Mouse (Mus musculus) C2C12 (cell line): Measurements from ENCODE around the gene Vmn1r16.

Experiments used
- CTCF ChIP-seq: IDR thresholded peaks from one replicate; pipeline ENCODE4 v1.5.1; 2011; ENCODE audit not compliant: control insufficient read depth, insufficient read depth, insufficient read length
- USF1 ChIP-seq: IDR thresholded peaks from one replicate; pipeline ENCODE4 v1.6.1; 2011; ENCODE audit warnings: low read depth, mild to moderate bottlenecking, control low read depth, moderate library complexity

- no peak for TF ChIP-seq CTCF
- no peak for TF ChIP-seq USF1
These were observed at the start of gene Vmn1r16 for GRCm38 (mm10) chr6:57329394-57329793.
